Mouse (Mus musculus) urinary bladder, postnatal 36 days (tissue): ENCODE results near the gene Fndc1.

Source experiments
- DNase-seq, 2 experiments: peaks; one replicate each; pipeline ENCODE4 v3.0.0; 2022; ENCODE audit warnings: low spot score in 2 of 2, mixed read lengths in 1 of 2

Gene Fndc1

DNA sequence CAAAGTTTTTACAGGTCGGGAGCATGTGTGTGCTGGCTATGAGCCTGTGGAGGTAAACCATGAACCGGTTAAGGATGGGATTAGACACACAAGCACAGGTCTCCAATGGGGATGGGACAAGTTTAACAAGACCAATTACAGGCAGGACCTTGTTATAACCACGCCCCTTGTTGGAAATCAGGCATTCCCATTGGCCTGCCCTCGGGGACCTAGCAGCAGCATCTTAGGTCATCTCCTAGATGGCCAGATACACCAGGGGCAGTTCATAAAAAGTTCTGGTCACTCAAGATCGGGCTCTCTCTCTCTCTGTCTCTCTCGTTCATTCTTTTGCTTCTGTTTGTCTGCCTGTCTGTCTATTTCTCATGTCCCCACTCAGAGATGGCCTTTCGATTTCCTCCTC, 6.9 kb downstream of the Fndc1 start:
- no peak for DNase-seq

DNA sequence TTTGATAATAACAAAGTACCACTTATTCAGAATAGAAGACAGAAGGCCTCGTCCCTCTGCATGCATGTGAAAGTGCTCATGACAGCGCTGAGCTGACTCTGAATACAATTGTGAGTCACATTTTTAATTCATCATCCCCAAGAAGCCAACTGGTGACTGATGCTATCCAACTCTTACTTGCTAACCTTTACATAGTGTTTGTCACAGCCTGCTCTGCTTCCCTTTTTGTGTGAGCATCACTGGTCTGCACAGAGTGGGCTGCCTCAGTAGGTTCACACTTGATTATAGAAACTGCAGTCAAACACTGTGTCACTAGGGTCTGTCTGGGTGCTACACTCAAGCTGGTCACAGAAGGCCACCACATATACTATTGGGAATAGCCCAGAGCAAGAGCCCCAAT, 10.5 kb downstream of the Fndc1 start:
- no peak for DNase-seq

DNA sequence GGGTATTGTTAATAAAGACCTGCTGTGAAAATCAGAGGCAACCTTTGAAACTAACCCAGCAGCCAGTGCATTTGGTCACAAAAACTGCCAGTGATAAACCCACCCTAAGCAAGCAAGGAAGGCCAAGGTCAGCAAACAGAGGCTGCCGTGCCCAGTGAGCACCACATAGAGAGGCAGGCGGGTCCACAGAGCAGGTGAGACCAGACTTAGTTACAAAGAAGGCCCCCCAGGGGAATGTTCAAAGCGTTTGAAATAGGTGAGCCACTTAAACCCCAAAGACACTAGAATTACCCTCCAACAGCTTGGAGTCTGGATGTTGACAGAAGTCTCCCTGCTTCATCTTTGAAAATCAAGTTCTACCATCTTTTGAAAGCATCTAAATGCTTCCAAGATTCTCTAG, 12.7 kb downstream of the Fndc1 start:
- DNase-seq: no peak

DNA sequence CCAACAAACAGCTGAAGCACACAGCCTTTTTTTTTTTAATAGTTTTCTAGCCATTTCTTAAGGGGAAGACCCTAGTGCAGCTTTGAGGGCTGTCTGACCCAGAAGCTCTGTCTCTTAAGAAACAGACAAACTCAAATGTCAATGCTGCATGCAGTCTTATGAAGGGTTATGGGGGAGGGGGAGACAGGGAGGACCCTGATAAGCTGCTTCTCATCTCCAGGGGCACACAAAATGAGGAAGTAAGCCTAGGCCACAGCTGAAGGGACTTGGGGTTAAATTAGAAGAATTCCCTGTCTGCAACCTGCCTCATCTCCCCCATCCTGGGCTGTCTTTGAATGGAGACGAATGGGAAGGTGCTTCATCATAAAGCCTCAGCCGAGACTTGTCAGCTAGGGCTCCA, 19.1 kb downstream of the Fndc1 start:
- DNase-seq: no peak

DNA sequence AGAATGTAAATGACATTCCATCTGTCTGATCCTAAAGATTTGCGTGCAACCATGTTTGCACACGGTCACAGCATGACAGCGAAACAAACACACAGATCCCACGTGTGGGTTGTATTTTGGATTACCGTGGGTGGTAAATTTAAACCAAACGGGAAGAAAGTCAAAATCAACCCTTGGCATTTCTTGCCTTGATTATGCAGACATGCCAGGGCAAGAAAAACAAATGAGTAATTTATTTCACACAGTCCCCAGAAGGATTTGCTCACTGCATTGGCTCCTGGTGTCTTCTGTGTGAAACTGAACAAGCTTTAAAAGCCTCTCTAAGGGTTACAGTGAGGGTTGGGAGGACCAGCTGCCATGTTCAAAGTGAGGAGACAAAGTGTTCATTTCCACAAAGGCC, 22.0 kb downstream of the Fndc1 start:
- DNase-seq: no peak

DNA sequence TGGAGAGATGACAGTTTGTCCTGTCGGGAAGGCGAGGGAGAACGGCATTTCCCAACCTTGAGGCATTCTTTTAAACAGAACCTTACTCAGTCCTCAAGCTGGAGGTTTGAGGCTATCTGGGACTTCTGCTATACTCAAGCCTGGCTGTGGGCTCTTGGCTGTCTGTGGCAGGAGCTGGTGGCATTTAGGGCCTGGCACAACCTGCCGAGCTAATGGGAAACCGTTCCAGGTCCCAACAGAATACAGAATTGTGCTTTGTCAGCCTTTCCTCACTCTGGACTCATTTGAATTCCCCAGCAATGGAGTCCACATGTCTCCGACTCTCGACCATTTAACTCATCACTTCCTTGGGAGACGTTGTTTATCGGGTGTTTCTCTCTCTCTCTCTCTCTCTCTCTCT, 24.6 kb downstream of the Fndc1 start:
- DNase-seq: no peak

DNA sequence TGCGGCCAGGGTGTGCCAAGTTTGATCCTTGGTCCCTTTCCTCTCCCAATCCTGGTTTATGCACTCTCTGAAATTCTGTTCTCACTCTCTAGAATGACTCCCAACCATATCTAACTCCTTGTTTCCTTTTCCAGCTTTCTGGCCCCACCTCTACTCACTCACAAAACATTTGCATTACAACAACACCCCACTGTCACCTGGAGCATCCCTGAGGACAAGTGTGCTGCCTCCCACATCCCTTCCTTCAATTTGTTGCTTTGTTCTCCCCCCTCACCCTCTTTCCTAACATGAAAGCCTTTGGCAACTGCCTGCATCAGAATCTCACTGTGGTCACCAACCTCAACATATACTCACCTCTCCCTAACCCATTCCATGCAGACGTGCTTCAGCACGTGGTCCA, 27.2 kb downstream of the Fndc1 start:
- no peak for DNase-seq

DNA sequence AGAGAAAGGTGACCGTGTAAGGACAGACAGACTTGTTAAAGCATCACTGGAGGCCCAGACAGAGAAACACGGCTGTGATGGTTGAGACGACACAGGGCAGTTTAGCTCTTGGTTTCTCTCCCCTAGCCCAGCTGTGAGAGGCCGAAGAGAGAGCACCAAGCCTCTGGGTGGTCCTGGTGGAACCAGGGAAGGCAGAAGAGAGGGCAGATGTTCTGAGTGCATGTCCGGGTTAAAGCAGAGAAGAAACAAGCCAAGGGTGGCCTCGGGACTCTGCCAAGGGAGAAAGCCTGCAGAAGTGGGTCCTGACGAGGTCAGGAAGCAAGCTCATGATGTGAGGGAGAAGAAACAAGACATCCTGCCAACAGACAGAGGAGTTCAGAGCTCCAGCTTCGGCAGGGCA, 31.5 kb downstream of the Fndc1 start:
- no peak for DNase-seq

DNA sequence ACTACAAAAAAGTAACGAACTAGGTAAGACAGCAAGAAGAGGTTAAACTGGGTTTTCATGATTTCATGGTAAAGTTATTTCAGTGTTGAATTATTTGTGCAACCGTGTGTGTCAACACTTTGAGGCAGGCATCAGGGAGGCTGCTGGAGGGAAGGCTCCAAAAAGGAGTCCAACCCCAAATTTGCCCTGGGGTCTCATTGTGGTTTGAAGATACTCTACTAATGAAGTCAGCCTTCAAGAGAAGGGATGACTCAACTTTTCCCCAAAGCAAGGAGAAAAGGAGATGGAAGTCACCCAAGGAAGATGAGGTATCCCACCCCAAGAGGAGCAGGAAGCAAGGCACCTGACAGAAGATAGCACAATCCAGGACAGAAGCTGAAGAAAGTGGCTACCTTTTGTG, 31.9 kb downstream of the Fndc1 start:
- no peak for DNase-seq

DNA sequence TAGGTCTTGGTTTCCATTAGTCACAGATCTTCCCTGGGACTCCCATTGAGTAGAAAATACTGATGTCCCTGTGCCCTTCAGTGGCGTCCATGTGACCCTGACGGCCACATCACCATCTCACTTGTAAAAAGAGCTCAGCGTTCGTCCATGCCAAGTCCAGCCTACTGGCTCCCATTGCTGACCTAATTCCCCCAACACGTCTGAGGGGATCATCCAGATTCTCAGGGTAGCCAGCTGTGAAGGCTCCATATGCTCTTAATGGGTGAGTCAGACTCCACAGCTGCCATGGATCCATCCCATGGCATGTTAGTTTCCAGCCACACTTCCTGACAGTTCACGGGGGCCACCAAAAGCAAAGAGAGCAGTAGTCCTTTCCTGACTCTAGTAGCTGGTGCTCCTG, 33.0 kb downstream of the Fndc1 start:
- DNase-seq: peak in 1 of 2 experiments; percentile 8

DNA sequence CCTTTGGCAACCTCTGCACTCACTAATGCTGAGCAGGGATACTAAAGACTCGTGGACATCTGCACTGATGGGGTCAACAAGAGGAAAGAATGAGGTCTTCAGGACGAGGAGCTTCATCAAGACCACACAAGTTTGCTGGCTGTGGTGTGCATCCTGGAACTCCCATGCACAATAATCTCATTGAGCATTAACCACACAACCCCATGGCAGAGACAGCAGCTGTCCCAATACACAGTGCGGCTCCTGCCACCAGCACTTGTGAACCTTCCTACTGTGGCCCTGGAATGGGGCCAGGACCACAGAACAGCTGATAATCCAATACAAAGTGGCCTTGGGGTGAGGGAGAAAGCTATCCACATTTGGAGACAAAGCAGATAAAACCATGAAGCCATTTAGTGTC, 36.6 kb downstream of the Fndc1 start:
- no peak for DNase-seq

DNA sequence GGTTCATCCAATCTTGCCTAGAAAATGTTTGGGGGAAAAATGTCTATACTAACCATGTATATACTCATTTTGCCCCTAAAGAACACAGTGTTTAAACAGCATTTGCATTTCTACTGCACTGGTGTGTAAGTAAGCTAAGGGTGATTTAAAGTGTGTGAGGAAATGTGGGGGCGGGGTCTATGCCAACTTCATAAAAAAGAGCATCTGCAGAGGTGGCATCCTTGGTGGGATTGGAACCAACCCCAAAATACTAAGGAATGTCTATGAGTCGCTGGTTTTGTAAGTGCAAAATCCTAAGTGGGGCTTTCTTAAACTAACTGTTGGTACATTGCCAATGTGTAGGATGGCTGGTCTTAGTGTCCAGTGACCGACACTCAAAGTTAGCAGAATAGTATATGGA, 53.0 kb downstream of the Fndc1 start:
- DNase-seq: no peak

DNA sequence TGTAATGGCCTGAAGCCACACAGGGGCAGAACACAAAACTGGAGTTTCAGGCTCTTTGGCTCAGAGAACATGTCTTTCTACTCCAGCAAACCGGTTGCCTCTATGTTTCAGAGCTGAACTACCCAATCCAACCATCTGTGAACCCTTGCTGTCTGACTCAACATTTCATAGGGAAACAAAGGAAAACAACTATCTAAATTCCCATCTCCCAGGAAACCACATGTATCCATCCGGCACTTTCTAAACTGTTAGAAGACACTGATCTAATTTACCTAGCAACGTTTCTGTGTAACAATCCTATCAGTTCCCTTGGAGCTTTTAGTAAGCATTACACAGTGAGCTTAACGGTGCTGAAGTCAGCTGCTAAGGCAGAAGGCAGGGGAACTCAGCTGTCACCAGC, 67.3 kb downstream of the Fndc1 start:
- no peak for DNase-seq

DNA sequence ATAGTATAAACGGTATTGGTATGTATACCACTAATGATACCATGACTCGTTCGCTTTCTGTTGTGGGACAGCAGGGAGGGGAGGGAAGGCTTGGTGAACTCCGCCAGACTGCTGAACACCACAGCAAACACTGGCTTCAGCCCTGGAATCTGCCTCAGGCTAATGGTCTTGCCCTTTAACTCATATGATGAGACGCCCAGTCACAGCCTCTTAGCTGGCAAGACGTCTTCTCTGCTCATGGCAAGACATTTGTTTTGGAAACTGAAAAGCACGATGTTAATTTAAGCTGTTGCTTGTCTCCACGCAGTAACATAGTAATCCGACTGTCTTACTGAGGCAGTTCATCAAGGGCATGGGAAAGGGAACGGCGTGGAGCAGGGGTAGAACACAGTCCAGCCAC, 72.1 kb downstream of the Fndc1 start:
- no peak for DNase-seq

DNA sequence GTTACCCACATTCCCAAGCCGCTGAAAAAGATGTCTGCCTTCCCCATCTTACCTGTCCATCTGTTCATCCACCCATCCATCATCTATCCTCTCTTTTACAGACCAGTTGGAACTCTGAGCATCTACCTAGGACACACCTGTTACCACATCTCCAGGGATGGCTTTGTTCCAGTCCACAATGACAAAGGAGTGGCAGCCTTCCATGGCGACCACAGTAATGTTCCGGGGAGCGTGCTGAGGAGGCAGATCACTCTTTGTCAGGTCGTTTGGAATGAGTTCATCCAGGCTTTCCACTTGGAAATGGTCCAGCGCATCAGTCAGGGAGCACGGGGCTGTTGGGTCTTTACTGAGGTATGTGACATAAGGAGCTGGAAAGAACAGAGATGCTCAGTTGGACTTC, 73.7 kb downstream of the Fndc1 start:
- DNase-seq: no peak

DNA sequence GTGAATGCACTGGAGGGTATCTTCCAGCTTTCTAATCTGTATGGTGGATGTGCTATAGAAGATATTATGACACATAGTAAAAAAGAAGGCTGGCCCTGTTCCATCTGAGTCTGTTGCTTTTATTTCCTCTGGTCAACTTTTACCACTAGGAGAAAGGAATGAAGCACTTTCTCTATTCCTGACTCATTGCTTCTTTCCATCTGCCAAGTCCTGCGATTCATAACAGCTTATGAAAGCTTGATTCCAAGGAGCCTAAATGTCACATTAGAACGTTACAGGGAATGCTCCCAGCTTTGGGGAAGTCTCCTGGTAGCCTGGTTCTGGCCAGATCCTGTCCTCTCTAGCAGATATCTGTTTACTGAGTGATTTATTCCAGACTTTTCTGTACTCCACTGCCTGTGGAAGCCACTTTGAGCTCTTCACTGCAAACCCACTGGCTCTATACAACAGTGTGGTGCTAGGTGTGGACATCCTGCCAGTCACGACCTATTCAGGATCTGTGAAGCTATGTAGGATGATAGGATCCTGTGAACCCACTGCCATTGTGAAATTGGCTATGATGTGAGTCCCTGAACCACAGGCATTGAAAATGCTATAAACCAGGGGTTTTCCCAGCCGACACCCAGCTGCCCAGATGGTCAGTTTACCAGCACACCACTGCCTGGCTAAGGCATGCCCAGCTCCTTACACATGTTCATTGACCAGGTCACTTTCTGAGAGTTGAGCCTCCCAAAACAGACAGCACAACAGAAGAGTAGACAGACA, 77.9 kb downstream of the Fndc1 start:
- DNase-seq: no peak

DNA sequence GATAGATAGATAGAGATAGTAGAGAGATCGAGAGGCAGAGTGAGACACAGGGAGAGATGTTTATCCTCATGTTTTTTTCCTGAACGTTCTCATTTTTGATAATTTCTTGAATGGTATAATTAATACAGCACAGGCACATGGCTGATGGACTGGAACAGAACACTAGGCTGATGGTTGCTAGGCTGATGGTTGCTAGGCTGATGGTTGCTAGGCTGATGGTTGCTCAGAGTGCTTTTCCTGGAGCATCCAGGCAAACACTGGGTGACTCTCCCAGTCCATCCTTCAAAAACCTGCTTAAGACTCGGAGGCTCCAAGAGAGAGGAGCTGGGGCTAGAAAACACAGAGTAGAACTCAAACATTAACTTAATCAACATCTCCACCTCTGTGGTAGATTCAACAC, 80.3 kb downstream of the Fndc1 start:
- DNase-seq: no peak

DNA sequence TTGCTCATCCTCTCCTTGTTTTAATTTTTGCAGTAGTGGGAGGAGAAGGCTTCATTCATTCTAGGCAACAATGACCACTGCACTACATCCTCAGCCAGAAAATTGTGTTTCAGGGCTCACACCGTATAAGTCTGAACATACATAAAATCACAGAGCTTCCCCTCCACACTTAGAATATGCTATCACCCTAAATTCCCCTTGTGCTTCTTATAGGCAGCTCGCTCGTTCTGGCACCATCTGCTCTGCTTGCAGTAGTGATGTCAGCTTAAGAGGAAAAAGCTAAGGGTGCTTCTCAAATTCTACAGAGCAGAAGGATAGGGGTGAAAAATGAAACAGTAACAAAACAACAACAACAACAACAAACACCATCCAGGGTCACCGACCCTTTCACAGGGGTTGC, 82.1 kb downstream of the Fndc1 start:
- DNase-seq: no peak

DNA sequence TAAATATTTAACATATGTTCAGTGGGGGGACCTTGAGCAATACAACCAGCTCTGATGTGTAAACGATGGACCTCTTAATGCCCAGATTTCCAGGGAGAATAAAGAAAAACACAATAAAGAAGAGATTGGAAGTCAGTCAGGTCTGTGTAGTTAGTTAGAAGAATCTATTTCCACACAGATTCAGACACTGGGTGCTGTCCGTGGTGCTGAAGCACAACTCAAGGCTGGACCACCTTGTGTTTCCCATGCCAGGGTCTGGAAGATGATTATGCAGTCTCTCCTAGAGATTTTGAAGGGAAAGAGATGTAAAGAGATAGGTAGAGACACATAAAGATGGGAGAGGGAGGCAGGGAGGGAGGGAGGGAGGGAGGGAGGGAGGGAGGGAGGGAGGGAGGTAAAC, 86.1 kb downstream of the Fndc1 start:
- peak in 1 of 2 experiments; percentile 9 for DNase-seq

DNA sequence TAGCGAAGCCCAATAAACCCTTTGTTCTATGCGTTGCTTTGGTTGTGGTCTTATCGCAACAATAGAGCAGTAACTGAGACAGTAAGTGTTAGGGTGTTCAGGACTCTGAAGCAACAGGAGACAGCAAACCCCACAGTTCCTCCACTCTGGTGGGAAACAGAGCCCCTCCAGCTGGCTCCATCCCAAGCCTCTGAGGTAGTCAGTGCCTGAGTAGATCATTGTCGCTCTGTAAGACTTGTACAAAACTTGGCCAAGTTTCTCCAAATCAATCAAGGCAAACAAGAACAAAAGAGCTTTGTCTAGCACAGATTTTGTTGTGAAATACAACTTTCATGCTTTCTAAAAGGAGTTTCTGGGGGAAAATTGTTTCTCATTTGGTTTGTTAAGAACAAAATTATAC, 104.1 kb downstream of the Fndc1 start:
- DNase-seq: no peak

DNA sequence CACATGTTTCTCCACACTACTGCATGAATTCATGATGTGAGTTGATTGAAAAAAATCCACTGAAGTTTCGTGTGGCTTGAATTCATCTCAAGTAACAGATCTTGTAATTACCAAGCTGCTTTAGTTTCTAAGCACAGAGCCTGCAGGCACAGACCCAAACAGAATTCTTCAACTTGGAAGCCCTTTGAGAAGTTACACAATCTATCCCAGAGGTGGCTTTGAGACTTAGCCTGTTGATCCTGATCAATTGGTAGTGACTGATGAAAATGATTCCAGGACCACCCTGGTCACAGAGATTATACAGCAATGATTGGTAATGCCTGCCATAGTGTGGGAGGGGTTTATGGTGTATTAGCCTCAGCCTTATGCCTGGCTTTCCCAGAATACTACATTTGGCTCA, 108.2 kb downstream of the Fndc1 start:
- DNase-seq: no peak

DNA sequence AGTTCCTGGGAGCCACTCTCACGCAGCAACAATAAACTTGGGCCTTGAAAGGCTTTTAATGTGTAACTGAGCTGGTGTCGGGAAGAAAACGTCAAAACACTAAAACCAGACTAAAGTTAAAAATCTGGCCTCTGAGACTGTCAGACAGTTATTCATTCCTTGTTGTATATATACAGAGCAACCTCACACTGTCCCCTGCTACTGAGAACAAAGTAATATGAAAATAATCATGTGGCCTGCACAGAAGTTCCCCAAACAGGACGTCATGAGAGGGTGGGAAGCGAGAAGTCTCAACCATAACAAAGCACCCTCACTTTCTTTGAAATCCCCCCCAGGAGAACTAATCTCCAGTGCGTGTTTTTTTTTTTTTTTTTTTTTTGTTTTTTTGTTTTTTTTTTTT, 109.2 kb downstream of the Fndc1 start:
- no peak for DNase-seq

DNA sequence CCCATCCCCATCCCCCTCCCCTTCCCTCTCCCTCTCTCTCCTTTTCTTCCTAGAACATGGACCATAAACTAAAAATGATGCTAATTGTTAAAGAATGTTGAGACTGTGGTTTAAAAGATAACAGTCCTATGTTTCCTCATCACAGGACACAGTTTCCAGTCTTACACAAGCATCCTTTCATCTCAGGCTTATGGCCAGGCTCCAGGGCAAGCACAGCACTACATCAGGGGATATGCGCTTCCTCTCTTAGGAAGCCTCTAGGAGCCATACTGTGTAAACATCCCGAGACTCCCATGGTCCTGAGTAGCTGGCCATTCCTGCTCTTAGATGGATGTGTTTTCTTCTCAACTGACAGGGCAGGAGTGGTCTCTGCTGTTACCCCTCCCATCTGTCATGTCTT, 114.1 kb downstream of the Fndc1 start:
- peak in 1 of 2 experiments; percentile 20 for DNase-seq

DNA sequence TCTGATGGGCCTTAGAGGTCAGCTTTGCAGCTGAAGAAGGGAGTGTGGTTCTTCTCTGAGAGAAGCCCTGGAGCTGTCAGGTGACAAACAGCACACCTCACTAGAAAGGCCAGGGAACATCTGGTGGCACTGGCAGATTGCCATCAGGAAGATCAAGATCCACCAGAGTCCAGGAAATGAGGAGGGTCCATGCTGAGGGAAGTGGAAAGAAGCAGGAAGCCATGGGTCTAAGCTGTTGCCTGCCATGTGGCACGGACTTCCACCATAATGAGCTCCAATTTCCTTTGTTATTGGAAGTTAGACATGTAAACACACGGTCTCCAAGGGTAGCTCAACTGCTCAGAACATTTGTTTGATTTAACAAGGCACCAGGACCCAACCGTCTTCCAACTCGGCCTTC, 120.0 kb downstream of the Fndc1 start:
- no peak for DNase-seq
